Mouse (Mus musculus): Measurements from ENCODE around the gene Rnase1. TPM values are rescaled to one million over a fixed set of nuclear protein-coding genes. Genes with fewer than 3 reads are reported as not detected.

Gene Rnase1
- polyA plus RNA-seq, 1 experiment from 2014 or later = 0.11 TPM

DNA sequence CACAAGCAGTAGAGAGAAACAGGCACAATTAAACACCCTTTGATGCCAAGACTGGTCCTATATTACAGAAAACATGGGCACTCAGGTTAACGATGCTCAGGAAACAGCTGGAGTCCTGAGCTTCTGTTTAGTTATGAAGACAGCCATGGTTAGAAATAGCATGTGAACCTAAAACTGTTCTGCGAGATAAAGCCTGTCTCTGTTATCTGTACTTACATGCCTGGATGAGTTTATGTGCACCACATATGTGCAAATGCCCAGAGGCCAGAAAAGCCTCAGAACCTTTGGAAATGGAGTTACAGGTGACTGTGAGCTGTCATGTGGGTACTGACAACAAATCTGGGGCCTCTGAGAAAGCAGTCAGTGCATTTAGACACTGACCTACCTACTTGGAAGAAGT lies 2.6 kb downstream of the Rnase1 start:
- Histone ChIP-seq H3K27ac (ENCODE audit: low read depth) (peak overlapping the region; percentile 77), H3K4me3 (ENCODE audit: low read depth, low read length) (no peak overlapping the region), H3K27me3 (ENCODE audit: insufficient read depth, low read length) (no peaks in the 10 kb centered on the region), H3K4me2 (ENCODE audit: low read depth, low read length) (peak overlapping the region; percentile 44), H3K9ac (replicated peaks) (no peak overlapping the region), H3K4me1 (ENCODE audit: insufficient read depth) (peaks cover 27% of the 10 kb centered on the region), H3K36me3 (replicated peaks; ENCODE audit: insufficient read depth, low read length) (no peaks in the 10 kb centered on the region), H3K9me3 (ENCODE audit: low read length) (no peaks in the 10 kb centered on the region)
- 36% methylated on average over 2 of the region's 2 CpGs for WGBS (ENCODE audit: insufficient replicate concordance)
- ATAC-seq (peak; percentile 83), DNase-seq (no peak)
- TF ChIP-seq CTCF (IDR thresholded peaks at IDR 0.05; ENCODE audit: low read depth) (no peak), EP300 (IDR thresholded peaks at IDR 0.05; ENCODE audit: low read depth) (peak; percentile 94)

DNA sequence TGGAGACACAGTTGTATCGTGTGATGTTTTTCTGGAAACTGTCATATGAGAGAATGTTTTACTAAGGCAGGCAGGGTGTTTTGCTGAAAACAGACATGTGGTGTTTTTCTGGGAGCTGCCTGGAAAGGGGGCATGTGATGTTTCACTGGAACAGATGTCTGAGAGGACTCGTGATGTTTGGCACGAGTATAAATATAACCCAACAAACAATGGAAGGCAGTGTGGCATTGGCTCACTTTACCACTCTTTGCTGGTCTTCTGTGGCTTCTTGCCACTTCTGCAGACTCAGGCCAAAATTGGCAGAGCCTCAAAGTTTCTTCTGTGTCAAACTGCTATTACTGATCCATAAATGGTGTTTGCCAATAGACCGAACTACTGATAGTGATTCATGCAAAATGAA lies 3.3 kb downstream of the Rnase1 start:
- TF ChIP-seq EP300 (IDR thresholded peaks at IDR 0.05; ENCODE audit: low read depth) (no peak), CTCF (IDR thresholded peaks at IDR 0.05; ENCODE audit: low read depth) (no peak)
- Histone ChIP-seq H3K9me3 (ENCODE audit: low read length) (no peaks in the 10 kb centered on the region), H3K27ac (ENCODE audit: low read depth) (peak overlapping the region; percentile 77), H3K4me2 (ENCODE audit: low read depth, low read length) (peak overlapping the region; percentile 44; the same call in 1 of the 2 replicates), H3K36me3 (replicated peaks; ENCODE audit: insufficient read depth, low read length) (no peaks in the 10 kb centered on the region), H3K9ac (replicated peaks) (no peak overlapping the region), H3K4me1 (ENCODE audit: insufficient read depth) (peaks cover 25% of the 10 kb centered on the region), H3K27me3 (ENCODE audit: insufficient read depth, low read length) (no peaks in the 10 kb centered on the region), H3K4me3 (ENCODE audit: low read depth, low read length) (no peak overlapping the region)
- no peak for ATAC-seq
- 61% methylated on average over 4 of the region's 4 CpGs for WGBS (ENCODE audit: insufficient replicate concordance)
- no peak for DNase-seq

DNA sequence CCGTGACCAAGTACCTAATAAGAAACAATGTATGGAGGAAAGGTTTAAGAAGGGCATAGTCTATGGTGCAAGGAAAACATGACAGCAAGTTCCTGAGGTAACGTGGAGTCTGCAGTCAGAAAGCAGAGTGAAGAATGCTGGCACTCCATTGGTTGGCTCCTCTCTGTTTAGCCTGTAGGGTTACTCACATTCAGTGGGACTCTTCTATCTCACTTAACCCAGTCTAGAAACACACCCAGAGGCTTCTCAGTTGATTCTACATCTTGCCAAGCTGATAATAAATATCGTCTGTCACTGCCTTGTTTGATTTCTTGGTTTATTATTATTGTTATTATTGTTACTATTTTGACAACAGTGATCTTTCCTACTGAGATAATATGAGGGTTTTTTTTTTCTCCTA lies 4.0 kb downstream of the Rnase1 start:
- WGBS (ENCODE audit: insufficient replicate concordance) = 65% methylated on average over 3 of the region's 3 CpGs
- Histone ChIP-seq H3K36me3 (replicated peaks; ENCODE audit: insufficient read depth, low read length) (no peaks in the 10 kb centered on the region), H3K4me3 (ENCODE audit: low read depth, low read length) (no peak overlapping the region), H3K9ac (replicated peaks) (no peak overlapping the region), H3K4me2 (ENCODE audit: low read depth, low read length) (no peak overlapping the region), H3K4me1 (ENCODE audit: insufficient read depth) (peaks cover 21% of the 10 kb centered on the region), H3K27ac (ENCODE audit: low read depth) (peak overlapping the region; percentile 26; the same call in 1 of the 2 replicates), H3K27me3 (ENCODE audit: insufficient read depth, low read length) (no peaks in the 10 kb centered on the region), H3K9me3 (ENCODE audit: low read length) (no peaks in the 10 kb centered on the region)
- no peak for TF ChIP-seq CTCF (IDR thresholded peaks at IDR 0.05; ENCODE audit: low read depth)
- TF ChIP-seq EP300 (IDR thresholded peaks at IDR 0.05; ENCODE audit: low read depth) = peak; percentile 57
- ATAC-seq (peak; percentile 60), DNase-seq (no peak)

GRCm38 (mm10) chr14:51142119-51142518 lies 4.5 kb downstream of the Rnase1 start:
- ATAC-seq (no peak), DNase-seq (no peak)
- TF ChIP-seq EP300 (IDR thresholded peaks at IDR 0.05; ENCODE audit: low read depth) = no peak
- no peak for TF ChIP-seq CTCF (IDR thresholded peaks at IDR 0.05; ENCODE audit: low read depth)
- WGBS (ENCODE audit: insufficient replicate concordance) = 81% methylated on average over 4 of the region's 4 CpGs
- peaks cover 21% of the 10 kb centered on the region for H3K4me1 ChIP-seq (ENCODE audit: insufficient read depth)
- no peaks in the 10 kb centered on the region for H3K9me3 ChIP-seq (ENCODE audit: low read length)
- H3K36me3 ChIP-seq (replicated peaks; ENCODE audit: insufficient read depth, low read length) = no peaks in the 10 kb centered on the region
- H3K9ac ChIP-seq (replicated peaks) = no peak overlapping the region
- no peak overlapping the region for H3K4me2 ChIP-seq (ENCODE audit: low read depth, low read length)
- H3K27me3 ChIP-seq (ENCODE audit: insufficient read depth, low read length) = no peaks in the 10 kb centered on the region
- H3K27ac ChIP-seq (ENCODE audit: low read depth) = peak overlapping the region; percentile 26; the same call in 1 of the 2 replicates
- no peak overlapping the region for H3K4me3 ChIP-seq (ENCODE audit: low read depth, low read length)

DNA sequence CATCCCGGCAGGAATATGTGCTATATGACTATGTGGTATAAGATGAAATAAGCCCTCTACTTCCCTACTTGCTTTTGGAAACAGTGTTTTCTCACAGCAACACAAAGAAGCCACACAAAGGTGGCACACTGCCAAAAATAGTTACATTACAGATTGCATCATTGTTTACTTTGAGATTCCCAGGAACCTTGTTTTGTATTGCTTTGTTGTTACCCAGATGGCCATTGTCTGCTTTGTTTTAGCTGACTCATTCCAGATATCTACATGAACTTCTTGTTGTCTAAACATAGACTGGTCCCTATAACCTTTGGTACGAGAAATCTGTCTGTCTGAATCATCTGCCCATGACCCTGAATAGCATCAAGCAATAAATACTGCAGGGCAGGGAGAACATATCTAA lies 6.2 kb downstream of the Rnase1 start:
- H3K27ac ChIP-seq (ENCODE audit: low read depth) = no peak overlapping the region
- no peaks in the 10 kb centered on the region for H3K36me3 ChIP-seq (replicated peaks; ENCODE audit: insufficient read depth, low read length)
- no peak for ATAC-seq
- no peak overlapping the region for H3K4me2 ChIP-seq (ENCODE audit: low read depth, low read length)
- no peak overlapping the region for H3K9ac ChIP-seq (replicated peaks)
- no peaks in the 10 kb centered on the region for H3K9me3 ChIP-seq (ENCODE audit: low read length)
- H3K4me1 ChIP-seq (ENCODE audit: insufficient read depth) = peaks cover 21% of the 10 kb centered on the region
- TF ChIP-seq EP300 (IDR thresholded peaks at IDR 0.05; ENCODE audit: low read depth) (no peak), CTCF (IDR thresholded peaks at IDR 0.05; ENCODE audit: low read depth) (no peak)
- H3K27me3 ChIP-seq (ENCODE audit: insufficient read depth, low read length) = no peaks in the 10 kb centered on the region
- H3K4me3 ChIP-seq (ENCODE audit: low read depth, low read length) = no peak overlapping the region
- no peak for DNase-seq
- 76% methylated on average over 2 of the region's 2 CpGs for WGBS (ENCODE audit: insufficient replicate concordance)

- Histone ChIP-seq H3K4me1 (ENCODE audit: insufficient read depth) (peaks cover 46% of the 10 kb centered on the region), H3K9ac (replicated peaks) (no peak overlapping the region), H3K36me3 (replicated peaks; ENCODE audit: insufficient read depth, low read length) (no peaks in the 10 kb centered on the region), H3K9me3 (ENCODE audit: low read length) (no peaks in the 10 kb centered on the region), H3K27ac (ENCODE audit: low read depth) (peak overlapping the region; percentile 85; the same call in 1 of the 2 replicates), H3K27me3 (ENCODE audit: insufficient read depth, low read length) (no peaks in the 10 kb centered on the region), H3K4me2 (ENCODE audit: low read depth, low read length) (peak overlapping the region; percentile 22; the same call in 1 of the 2 replicates), H3K4me3 (ENCODE audit: low read depth, low read length) (no peak overlapping the region)
- no peak for DNase-seq
- TF ChIP-seq EP300 (IDR thresholded peaks at IDR 0.05; ENCODE audit: low read depth) (0 out of 2 replicates have a peak, but pooled peaks have one; percentile 22), CTCF (IDR thresholded peaks at IDR 0.05; ENCODE audit: low read depth) (no peak)
- peak; percentile 42; the same call in 1 of the 2 replicates for ATAC-seq
- 71% methylated on average over 4 of the region's 4 CpGs for WGBS (ENCODE audit: insufficient replicate concordance)
Observed at GRCm38 (mm10) chr14:51132372-51132771, 14.2 kb downstream of the Rnase1 start.

All from liver, postnatal 0 days (tissue).